Mouse (Mus musculus): ENCODE results near the gene St5. TPM values are rescaled to one million over a fixed set of nuclear protein-coding genes. Genes with fewer than 3 reads are reported as not detected.

Gene St5
- total RNA-seq, 2 experiments from 2014 or later, result 55.3 to 56.0 TPM

Small RNA genes within 50 kb of the gene (microRNA-seq; reads per million reads assigned to microRNA genes)
- gene Gm47284, result 0 to 0.20 reads per million in 2 experiments

Other genes starting within 250 kb of the St5 start
- under 1 TPM; 0.05 to 0.11 TPM for gene Trim66, start 195.5 kb downstream of the St5 start, total RNA-seq (2021)
- gene Rpl27a, start 184.5 kb downstream of the St5 start, total RNA-seq (2021), result 100 to 1,000 TPM; 152 to 160 TPM
- 10 to 100 TPM; 22.8 to 25.2 TPM for gene Akip1, start 85 bp upstream of the St5 start, total RNA-seq (2021)
- not detected for gene BC051019, start 20.2 kb upstream of the St5 start, total RNA-seq (2021)
- gene Ascl3, start 28.1 kb upstream of the St5 start, total RNA-seq (2021), result not detected
- gene Tmem9b, start 49.3 kb upstream of the St5 start, total RNA-seq (2021), result 10 to 100 TPM; 33.8 to 35.8 TPM
- under 1 TPM; 0.54 to 0.55 TPM for gene Nrip3, start 78.4 kb upstream of the St5 start, total RNA-seq (2021)
- 10 to 100 TPM; 13.7 to 15.4 TPM for gene Scube2, start 162.1 kb upstream of the St5 start, total RNA-seq (2021)